Comparison of ENCODE assay signal across 12 mouse cellular contexts in the genomic region with DNA sequence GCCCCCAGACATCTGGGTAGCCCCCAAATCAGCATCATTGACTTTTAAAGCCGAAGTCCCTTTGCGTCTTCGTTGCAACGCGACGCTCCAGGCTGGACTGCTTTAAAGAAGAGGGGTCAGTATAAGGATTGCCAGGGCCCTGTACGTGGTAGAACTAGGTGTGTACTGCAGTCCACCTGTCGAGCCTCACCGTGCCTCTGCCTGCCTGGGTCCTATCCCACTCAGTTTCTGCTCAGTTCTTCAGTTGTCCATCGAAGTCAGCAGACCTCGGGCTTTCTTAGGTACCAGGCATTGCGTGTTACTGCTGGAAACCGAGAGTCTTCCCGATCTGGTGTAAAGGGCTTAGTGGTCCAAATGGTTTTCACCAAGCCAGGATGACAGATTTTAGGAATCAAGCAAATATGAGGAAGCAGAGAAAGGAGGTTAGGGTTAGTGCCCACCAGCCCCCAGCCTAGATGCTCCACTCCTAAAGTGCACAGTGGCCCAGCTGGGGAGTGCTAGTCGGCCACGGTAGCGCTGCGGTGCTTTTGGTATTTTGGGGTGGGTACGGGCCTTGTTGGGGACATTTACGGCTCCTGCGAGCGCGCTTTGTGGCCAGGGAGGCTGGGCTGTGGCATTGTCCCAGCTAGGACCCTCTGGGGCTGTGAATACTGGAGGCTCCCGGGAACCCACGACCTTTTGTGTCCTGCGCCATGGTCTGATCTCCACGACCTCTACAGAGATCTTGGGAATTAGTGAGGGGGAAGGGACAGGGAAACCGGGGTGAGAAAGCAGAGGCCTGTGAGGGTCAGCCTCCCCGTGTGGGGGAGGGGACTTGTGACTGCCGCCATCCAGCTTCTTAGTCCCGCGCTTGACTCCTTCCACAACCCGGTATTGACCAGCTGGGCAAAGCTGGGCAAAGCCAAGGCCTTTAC.
DNase-seq lines count a peak whose midpoint lies in the region; ATAC-seq and TF ChIP-seq lines count a peak whose summit lies in the region.
"Had no signal": no experiment of that assay in that cellular context is flagged by ENCODE, and none has a peak within 500 bp of the region (broad histone marks: within the 10 kb centered on the region; RNA-seq: fewer than 3 reads in every experiment).

No protein-coding gene starts in this region.

- peak overlapping the region; percentile 94 for H3K4me2 ChIP-seq in limb, embryonic 12.5 days
- H3K4me2 ChIP-seq in neural tube, embryonic 14.5 days (ENCODE audit: low read depth, low read length), result peak overlapping the region; percentile 67
- H3K4me2 ChIP-seq: liver, embryonic 12.5 days had no signal

- H3K27me3 ChIP-seq in forebrain, embryonic 10.5 days (ENCODE audit: poor library complexity, severe bottlenecking), result peaks cover 99% of the 10 kb centered on the region
- H3K27me3 ChIP-seq in limb, embryonic 12.5 days, result peaks cover 96% of the 10 kb centered on the region
- peaks cover 52% of the 10 kb centered on the region for H3K27me3 ChIP-seq in neural tube, embryonic 14.5 days (ENCODE audit: control insufficient read depth, insufficient read depth, low read length)

- DNase-seq in layer of hippocampus, adult 2 months (ENCODE audit: low spot score in 2 of 2), result no peak
- no peak for DNase-seq in layer of hippocampus, postnatal 36 days
- peak; percentile 75 for DNase-seq in forebrain, embryonic 10.5 days (ENCODE audit: extremely low spot score, low spot score)
- DNase-seq in ovary, adult 18-20 months (ENCODE audit: low spot score), result no peak
- no peak for DNase-seq in T-cell, adult 2 months (ENCODE audit: low spot score)
- no peak for DNase-seq in cerebellum, adult 11-12 months
- DNase-seq: adrenal gland, adult 8-10 months; cerebellum, postnatal 36 days had no signal

- H3K4me3 ChIP-seq in layer of hippocampus, adult 2 months, result peak overlapping the region; percentile 68
- peak overlapping the region; percentile 86 for H3K4me3 ChIP-seq in forebrain, embryonic 10.5 days
- H3K4me3 ChIP-seq in limb, embryonic 12.5 days (replicated peaks), result peak overlapping the region; percentile 67
- peak overlapping the region; percentile 50 for H3K4me3 ChIP-seq in neural tube, embryonic 14.5 days (ENCODE audit: low read depth, low read length)
- H3K4me3 ChIP-seq: liver, embryonic 12.5 days had no signal

- under 1% methylated on average over 33 of the region's 33 CpGs for WGBS in forebrain, embryonic 10.5 days
- 3% methylated on average over 33 of the region's 33 CpGs for WGBS in limb, embryonic 12.5 days
- under 1% methylated on average over 33 of the region's 33 CpGs for WGBS in neural tube, embryonic 14.5 days

- no peak for ATAC-seq in limb, embryonic 12.5 days (ENCODE audit: insufficient number of reproducible peaks, insufficient read depth, low FRiP score, low TSS enrichment, low read depth)
- no peak for ATAC-seq in neural tube, embryonic 14.5 days (ENCODE audit: low read depth)
- ATAC-seq: liver, embryonic 12.5 days had no signal

- peaks cover 17% of the 10 kb centered on the region for H3K36me3 ChIP-seq in forebrain, embryonic 10.5 days (replicated peaks)
- no peaks in the 10 kb centered on the region for H3K36me3 ChIP-seq in limb, embryonic 12.5 days
- H3K36me3 ChIP-seq in neural tube, embryonic 14.5 days (ENCODE audit: control insufficient read depth, insufficient read depth, low read length), result no peaks in the 10 kb centered on the region
- H3K36me3 ChIP-seq: liver, embryonic 12.5 days had no signal

- TF ChIP-seq CTCF in layer of hippocampus, adult 2 months (conservative IDR thresholded peaks at IDR 0.05), result no peak

- peak overlapping the region; percentile 90 for H3K27ac ChIP-seq in layer of hippocampus, adult 2 months
- peak overlapping the region; percentile 96 for H3K27ac ChIP-seq in forebrain, embryonic 10.5 days
- H3K27ac ChIP-seq in limb, embryonic 12.5 days, result no peak overlapping the region
- peak overlapping the region; percentile 57 for H3K27ac ChIP-seq in neural tube, embryonic 14.5 days (ENCODE audit: low read depth, low read length)
- H3K27ac ChIP-seq: kidney, postnatal 0 days; liver, embryonic 12.5 days had no signal

- H3K4me1 ChIP-seq in forebrain, embryonic 10.5 days, result peaks cover 100% of the 10 kb centered on the region
- H3K4me1 ChIP-seq in limb, embryonic 12.5 days (replicated peaks), result peaks cover 65% of the 10 kb centered on the region
- peaks cover 54% of the 10 kb centered on the region for H3K4me1 ChIP-seq in neural tube, embryonic 14.5 days (ENCODE audit: control insufficient read depth, insufficient read depth, low read length)
- H3K4me1 ChIP-seq: liver, embryonic 12.5 days had no signal

- H3K9me3 ChIP-seq in forebrain, embryonic 10.5 days, result no peaks in the 10 kb centered on the region
- H3K9me3 ChIP-seq in limb, embryonic 12.5 days, result no peaks in the 10 kb centered on the region
- no peaks in the 10 kb centered on the region for H3K9me3 ChIP-seq in neural tube, embryonic 14.5 days (ENCODE audit: control insufficient read depth, low read length)
- H3K9me3 ChIP-seq: liver, embryonic 12.5 days had no signal

- H3K9ac ChIP-seq in limb, embryonic 12.5 days (replicated peaks), result no peak overlapping the region
- H3K9ac ChIP-seq in neural tube, embryonic 14.5 days (replicated peaks; ENCODE audit: low read depth, low read length), result peak overlapping the region; percentile 59
- H3K9ac ChIP-seq: liver, embryonic 12.5 days had no signal
